Mouse (Mus musculus) megakaryocyte, embryonic 14.5 days (primary cell): ENCODE measurements around the gene Wipf3.

Experiments used
- FLI1 ChIP-seq: IDR thresholded peaks from 2 replicates; pipeline ENCODE4 v1.6.1; 2012; ENCODE audit warnings: low read length, inconsistent platforms, mixed read lengths
- GATA1 ChIP-seq: IDR thresholded peaks from 3 replicates; pipeline ENCODE4 v1.6.1; 2012; ENCODE audit warnings: mixed read lengths, low read length, inconsistent platforms, borderline replicate concordance

DNA sequence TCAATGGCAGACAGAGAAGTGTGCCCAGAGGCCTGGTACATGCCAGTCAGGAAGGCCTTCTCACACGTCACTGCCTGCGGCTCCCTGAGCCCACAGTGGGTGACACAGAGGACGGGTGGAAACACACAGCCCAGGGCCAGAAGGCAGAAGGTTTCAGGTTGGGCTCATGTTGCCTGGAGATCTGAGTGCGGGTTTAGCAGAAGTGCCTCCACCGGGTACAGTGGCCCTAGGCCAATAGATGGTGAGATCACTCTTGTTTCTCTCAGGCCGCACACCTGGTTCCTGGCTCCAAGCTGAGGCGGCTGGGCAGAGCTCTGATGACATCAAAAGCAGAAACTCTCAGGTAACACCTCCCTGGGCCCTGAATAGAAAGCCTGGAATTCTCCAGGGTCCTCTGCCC, 66.8 kb downstream of the Wipf3 start:
- TF ChIP-seq GATA1 (no peak), FLI1 (no peak)
